Mouse (Mus musculus) hindbrain, embryonic 15.5 days (tissue): ENCODE data around the gene Gm20388. TPM values are rescaled to one million over a fixed set of nuclear protein-coding genes. Genes with fewer than 3 reads are reported as not detected.

Experiments
- ATAC-seq: fragments of 200-750 bp; cut with Nextera tagmentation; 2 replicates; pipeline ENCODE4 v1.8.0; 2017; ENCODE audit warnings: low read depth, moderate number of reproducible peaks, moderate TSS enrichment; ENCODE audit not compliant: low FRiP score
- H3K27ac ChIP-seq: fragments of 300-500 bp; sonication (generic); replicated peaks from 2 replicates; pipeline ENCODE4 v1.5.1; 2015; ENCODE audit warnings: mild to moderate bottlenecking, inconsistent platforms
- H3K27me3 ChIP-seq: fragments of 300-500 bp; sonication (generic); 2 replicates; pipeline ENCODE4 v1.6.1; 2015; ENCODE audit warnings: control low read depth, inconsistent platforms
- H3K36me3 ChIP-seq: fragments of 300-500 bp; sonication (generic); 2 replicates; pipeline ENCODE4 v1.6.1; 2015; ENCODE audit warnings: control low read depth, inconsistent platforms
- H3K4me1 ChIP-seq: fragments of 300-500 bp; sonication (generic); replicated peaks from 2 replicates; pipeline ENCODE4 v1.6.1; 2015; ENCODE audit warnings: control low read depth, inconsistent platforms
- H3K4me2 ChIP-seq: fragments of 300-500 bp; sonication (generic); 2 replicates; pipeline ENCODE4 v1.6.1; 2015; ENCODE audit warnings: moderate library complexity, mild to moderate bottlenecking, inconsistent platforms
- H3K4me3 ChIP-seq: fragments of 300-500 bp; sonication (generic); 2 replicates; pipeline ENCODE4 v1.5.1; 2015; ENCODE audit warnings: mild to moderate bottlenecking, inconsistent platforms
- H3K9ac ChIP-seq: fragments of 300-500 bp; sonication (generic); 2 replicates; pipeline ENCODE4 v1.6.1; 2015; ENCODE audit warnings: inconsistent platforms
- H3K9me3 ChIP-seq: fragments of 300-500 bp; sonication (generic); 2 replicates; pipeline ENCODE4 v1.6.1; 2016; ENCODE audit warnings: control low read depth, inconsistent platforms
- WGBS: fragments of 180-500 bp; shearing (Covaris S2); methylation state at CpG from one replicate; pipeline ENCODE4 v1.1.7; 2015; 5-methylcytosine and 5-hydroxymethylcytosine counted together
- polyA plus RNA-seq: library from polyadenylated mRNA; unstranded; fragments of >200 nt; fragmentation: Nextera tagmentation; extraction: Ambion mirVana; gene quantifications from 2 replicates; pipeline ENCODE4 v1.2.1, GENCODE M21; 2015

Gm20388 gene
- polyA plus RNA-seq, 1 experiment from 2014 or later, result 5.4 TPM

DNA sequence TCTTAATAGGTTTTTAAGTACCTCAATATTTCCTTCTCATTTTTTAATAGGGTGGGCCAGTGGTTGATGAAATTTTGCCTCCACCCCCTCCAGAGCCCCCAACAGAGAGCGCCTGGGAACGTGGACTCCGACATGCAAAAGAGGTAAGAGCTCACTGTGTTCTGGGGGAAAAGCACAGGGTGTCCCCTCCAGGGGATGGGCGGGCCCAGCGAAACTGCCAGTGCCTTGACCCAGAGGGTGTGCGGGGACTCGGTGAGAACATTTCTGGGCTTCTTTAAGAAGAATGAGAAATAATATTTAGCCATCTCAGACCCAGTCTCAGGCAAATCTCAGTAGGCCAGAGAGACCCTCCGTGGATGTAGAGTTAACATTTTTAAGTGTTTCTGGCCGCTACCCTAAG lies 2487.5 kb downstream of the Gm20388 start:
- Histone ChIP-seq H3K4me2 (no peak overlapping the region), H3K9ac (no peak overlapping the region), H3K9me3 (no peaks in the 10 kb centered on the region), H3K36me3 (peaks cover 64% of the 10 kb centered on the region), H3K4me3 (no peak overlapping the region), H3K4me1 (no peaks in the 10 kb centered on the region), H3K27ac (no peak overlapping the region), H3K27me3 (no peaks in the 10 kb centered on the region)
- ATAC-seq, result no peak
- WGBS, result 90% methylated on average over 9 of the region's 9 CpGs

DNA sequence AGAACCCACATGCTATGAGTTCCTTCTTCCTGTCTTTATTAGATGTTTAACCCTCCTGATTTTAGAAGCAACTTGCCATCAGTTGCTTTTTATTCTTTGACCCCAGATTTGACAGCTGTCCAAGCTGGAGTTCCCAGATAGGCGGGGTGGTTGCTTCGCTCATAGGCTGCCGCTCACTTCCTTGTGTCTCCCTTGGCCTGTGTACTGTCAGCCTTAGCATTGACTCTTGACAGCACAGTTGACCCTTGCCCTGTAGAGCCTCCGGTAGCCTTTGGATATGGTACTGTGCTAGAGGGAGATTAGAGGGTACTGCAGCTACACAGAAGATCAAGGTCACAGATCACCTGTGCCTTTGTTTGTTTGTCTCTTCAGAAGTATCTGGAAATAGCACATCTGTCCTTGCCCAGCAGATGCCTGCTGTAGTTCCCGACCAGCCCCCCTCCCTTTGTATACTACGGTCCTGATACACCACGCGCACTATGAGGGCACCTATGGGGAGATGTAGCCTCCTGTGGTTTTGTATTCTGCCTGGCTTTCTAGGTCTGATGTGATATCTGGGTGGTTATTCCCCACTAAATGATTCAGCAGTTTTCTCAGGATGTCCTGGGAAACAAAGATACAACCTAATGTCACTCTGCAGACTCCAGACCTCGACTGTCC lies 2494.6 kb downstream of the Gm20388 start:
- ATAC-seq, result no peak
- H3K36me3 ChIP-seq, result peaks cover 93% of the 10 kb centered on the region
- H3K4me2 ChIP-seq, result no peak overlapping the region
- H3K27ac ChIP-seq, result no peak overlapping the region
- no peaks in the 10 kb centered on the region for H3K27me3 ChIP-seq
- 92% methylated on average over 9 of the region's 9 CpGs for WGBS
- H3K9ac ChIP-seq, result no peak overlapping the region
- H3K4me1 ChIP-seq, result no peaks in the 10 kb centered on the region
- no peaks in the 10 kb centered on the region for H3K9me3 ChIP-seq
- no peak overlapping the region for H3K4me3 ChIP-seq

DNA sequence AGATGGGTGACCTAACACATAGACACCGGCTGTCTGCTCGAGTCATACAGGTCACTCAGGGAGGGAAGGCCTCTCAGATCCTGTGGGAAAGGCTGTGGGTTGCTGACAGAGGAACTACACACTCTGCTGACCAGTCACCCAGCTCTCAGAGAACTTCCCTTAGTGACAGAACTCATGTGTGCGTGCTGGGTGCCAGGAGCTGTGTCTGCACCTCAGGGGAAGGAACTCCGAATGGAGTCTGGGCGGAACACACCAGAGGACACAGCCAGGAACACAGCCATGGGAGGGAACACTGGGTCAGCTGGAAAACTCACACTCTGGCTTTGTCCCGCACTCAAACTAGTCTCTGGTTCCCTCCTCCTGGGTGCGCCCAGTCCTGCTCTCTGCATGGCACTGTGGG lies 2497.0 kb downstream of the Gm20388 start:
- Histone ChIP-seq H3K4me3 (no peak overlapping the region), H3K36me3 (peaks cover 93% of the 10 kb centered on the region), H3K4me2 (no peak overlapping the region), H3K27me3 (no peaks in the 10 kb centered on the region), H3K27ac (no peak overlapping the region), H3K9me3 (no peaks in the 10 kb centered on the region), H3K4me1 (no peaks in the 10 kb centered on the region), H3K9ac (no peak overlapping the region)
- no peak for ATAC-seq
- WGBS, result 94% methylated on average over 7 of the region's 7 CpGs

DNA sequence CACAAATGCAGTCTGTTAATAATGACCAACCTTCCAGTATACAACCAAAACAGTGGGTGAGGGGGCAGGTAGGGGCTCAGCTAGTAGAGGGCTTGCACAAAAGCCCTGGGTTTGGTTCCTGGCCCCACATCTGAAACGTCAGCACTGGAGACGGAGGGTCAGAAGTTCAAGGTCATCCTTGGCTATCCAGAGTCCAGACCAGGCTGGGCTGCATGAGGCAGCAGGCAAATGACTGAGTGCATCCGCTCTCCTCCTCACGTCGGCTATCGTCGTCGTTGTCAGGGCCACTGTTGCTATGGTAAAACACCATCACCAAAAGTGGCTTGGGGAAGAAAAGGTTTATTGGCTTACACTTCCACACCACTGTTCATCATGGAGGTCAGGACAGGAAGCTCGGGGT lies 2503.7 kb downstream of the Gm20388 start:
- Histone ChIP-seq H3K9me3 (no peaks in the 10 kb centered on the region), H3K9ac (no peak overlapping the region), H3K4me1 (no peaks in the 10 kb centered on the region), H3K27me3 (no peaks in the 10 kb centered on the region), H3K4me3 (no peak overlapping the region), H3K36me3 (peaks cover 86% of the 10 kb centered on the region), H3K27ac (no peak overlapping the region), H3K4me2 (no peak overlapping the region)
- ATAC-seq, result no peak
- WGBS, result 84% methylated on average over 9 of the region's 9 CpGs

DNA sequence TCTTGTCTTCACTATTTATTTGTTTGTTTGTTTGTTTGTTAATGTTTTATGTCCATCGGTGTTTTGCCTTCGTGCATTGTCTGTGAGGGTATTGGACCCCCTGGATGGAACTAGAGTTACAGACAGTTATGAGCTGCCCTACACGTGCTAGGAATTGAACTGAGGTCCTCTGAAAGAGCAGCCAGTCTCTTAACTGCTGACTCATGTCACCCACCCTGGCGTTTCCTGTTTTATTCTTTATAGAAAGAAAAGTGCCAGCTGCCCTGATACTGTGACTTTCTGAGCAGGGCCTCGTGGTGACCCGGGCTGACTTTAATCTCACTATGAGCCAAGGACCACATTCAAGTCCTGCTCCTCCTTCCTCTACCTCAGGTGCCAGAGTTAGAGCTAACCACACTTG lies 2504.9 kb downstream of the Gm20388 start:
- Histone ChIP-seq H3K4me1 (no peaks in the 10 kb centered on the region), H3K36me3 (peaks cover 74% of the 10 kb centered on the region), H3K9ac (no peak overlapping the region), H3K4me3 (no peak overlapping the region), H3K27ac (no peak overlapping the region), H3K9me3 (no peaks in the 10 kb centered on the region), H3K27me3 (no peaks in the 10 kb centered on the region), H3K4me2 (no peak overlapping the region)
- 93% methylated on average over 6 of the region's 6 CpGs for WGBS
- no peak for ATAC-seq

- H3K4me2 ChIP-seq, result no peak overlapping the region
- no peak for ATAC-seq
- H3K9ac ChIP-seq, result no peak overlapping the region
- no peaks in the 10 kb centered on the region for H3K4me1 ChIP-seq
- H3K27me3 ChIP-seq, result no peaks in the 10 kb centered on the region
- H3K27ac ChIP-seq, result no peak overlapping the region
- no peaks in the 10 kb centered on the region for H3K9me3 ChIP-seq
- 64% methylated on average over 9 of the region's 9 CpGs for WGBS
- peaks cover 30% of the 10 kb centered on the region for H3K36me3 ChIP-seq
- H3K4me3 ChIP-seq, result no peak overlapping the region
These were observed 2509.4 kb downstream of the Gm20388 start for GRCm38 (mm10) chr8:122419881-122420555.

DNA sequence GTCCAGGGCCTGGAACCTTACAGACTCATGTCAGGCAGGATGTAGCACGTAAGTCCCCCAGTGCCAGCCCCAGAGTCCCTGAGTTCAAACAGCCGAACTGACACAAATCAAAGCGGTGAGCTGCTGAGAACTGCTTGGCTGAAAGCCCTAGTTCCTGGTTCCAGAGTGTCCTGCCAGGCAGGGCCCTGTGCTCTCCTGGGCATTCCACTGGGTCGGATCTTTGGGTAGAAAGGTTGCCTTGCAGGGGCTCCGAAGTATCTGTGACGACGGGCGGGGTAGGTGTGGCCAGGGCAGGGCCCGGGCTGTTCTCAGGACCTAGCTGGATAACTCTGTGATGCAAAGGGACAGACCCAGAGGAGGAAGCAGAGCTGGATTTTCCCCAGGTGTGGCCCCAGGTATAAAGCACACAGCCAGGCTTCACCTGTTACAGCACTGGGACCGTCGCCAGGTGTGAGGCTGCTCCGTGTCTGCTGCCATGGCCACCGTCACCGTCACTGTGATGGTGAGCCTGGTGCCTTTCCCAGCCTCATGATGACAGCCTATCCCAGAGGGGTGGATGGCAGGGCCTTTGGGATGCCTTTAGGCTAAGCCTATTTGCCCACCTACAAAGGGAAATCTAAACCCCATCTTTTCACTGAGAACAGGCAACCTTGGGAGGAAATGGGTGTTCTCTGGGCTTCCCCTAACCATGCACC lies 2510.9 kb downstream of the Gm20388 start, which contains the start of gene Il17c:
Il17c (plus strand) TSS at position 645 of the 695 bp plus-strand sequence.
- Histone ChIP-seq H3K36me3 (peaks cover 19% of the 10 kb centered on the region), H3K4me1 (no peaks in the 10 kb centered on the region), H3K9ac (no peak within 1 kb of the TSS), H3K27ac (no peak within 1 kb of the TSS), H3K27me3 (no peaks in the 10 kb centered on the region), H3K4me3 (no peak within 1 kb of the TSS), H3K9me3 (no peaks in the 10 kb centered on the region), H3K4me2 (no peak within 1 kb of the TSS)
- ATAC-seq, result no peak
- WGBS, result 83% methylated on average over 14 of the region's 14 CpGs

DNA sequence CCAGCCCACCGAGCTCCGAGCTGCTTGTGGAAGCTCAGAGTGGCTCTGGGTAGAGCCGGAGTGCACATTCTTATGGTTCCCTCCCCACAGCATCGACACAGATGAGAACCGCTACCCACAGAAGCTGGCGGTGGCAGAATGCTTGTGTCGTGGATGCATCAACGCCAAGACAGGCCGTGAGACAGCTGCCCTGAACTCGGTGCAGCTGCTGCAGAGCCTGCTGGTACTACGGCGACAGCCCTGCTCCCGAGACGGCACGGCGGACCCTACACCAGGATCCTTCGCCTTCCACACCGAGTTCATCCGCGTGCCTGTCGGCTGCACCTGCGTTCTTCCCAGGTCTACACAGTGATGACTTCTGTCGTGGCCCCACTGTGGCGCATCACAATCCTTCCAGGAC lies 2512.6 kb downstream of the Gm20388 start:
- no peaks in the 10 kb centered on the region for H3K9me3 ChIP-seq
- H3K27ac ChIP-seq, result no peak overlapping the region
- peaks cover 9% of the 10 kb centered on the region; the same call in 1 of the 2 replicates for H3K36me3 ChIP-seq
- ATAC-seq, result no peak
- no peak overlapping the region for H3K4me3 ChIP-seq
- H3K4me1 ChIP-seq, result no peaks in the 10 kb centered on the region
- 85% methylated on average over 24 of the region's 24 CpGs for WGBS
- no peak overlapping the region for H3K9ac ChIP-seq
- H3K4me2 ChIP-seq, result no peak overlapping the region
- H3K27me3 ChIP-seq, result no peaks in the 10 kb centered on the region

- 60% methylated on average over 5 of the region's 5 CpGs for WGBS
- Histone ChIP-seq H3K9ac (no peak overlapping the region), H3K36me3 (peaks cover 4% of the 10 kb centered on the region; the same call in 1 of the 2 replicates), H3K4me2 (no peak overlapping the region), H3K9me3 (no peaks in the 10 kb centered on the region), H3K27me3 (no peaks in the 10 kb centered on the region), H3K27ac (no peak overlapping the region), H3K4me1 (no peaks in the 10 kb centered on the region), H3K4me3 (no peak overlapping the region)
- no peak for ATAC-seq
These were observed 2513.0 kb downstream of the Gm20388 start for GRCm38 (mm10) chr8:122423659-122424058.

DNA sequence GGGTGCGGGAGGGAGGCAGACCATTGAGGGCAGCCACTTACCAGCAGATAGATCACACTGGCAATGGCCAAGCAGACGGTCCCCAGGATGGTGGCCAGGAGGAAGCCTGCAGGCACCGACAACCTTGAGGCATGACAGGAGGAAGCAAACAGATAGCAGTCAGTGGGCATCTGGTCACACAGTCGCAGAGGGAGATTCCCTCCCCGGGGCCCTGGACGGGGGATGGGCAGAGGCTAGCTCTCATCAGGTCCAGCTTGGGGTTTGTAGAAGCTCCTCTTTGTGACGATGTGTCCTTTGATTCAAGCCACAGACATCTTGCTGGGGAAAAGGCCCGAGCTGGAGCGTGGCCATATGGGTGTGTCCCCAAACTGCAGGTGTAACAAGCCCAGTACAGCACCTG lies 2515.5 kb downstream of the Gm20388 start:
- Histone ChIP-seq H3K4me3 (no peak overlapping the region), H3K36me3 (no peaks in the 10 kb centered on the region), H3K9ac (no peak overlapping the region), H3K27me3 (no peaks in the 10 kb centered on the region), H3K4me1 (no peaks in the 10 kb centered on the region), H3K9me3 (no peaks in the 10 kb centered on the region), H3K27ac (no peak overlapping the region), H3K4me2 (no peak overlapping the region)
- WGBS, result 85% methylated on average over 9 of the region's 9 CpGs
- ATAC-seq, result no peak

GRCm38 (mm10) chr8:122427607-122428006 lies 2517.0 kb downstream of the Gm20388 start:
- ATAC-seq, result no peak
- WGBS, result 82% methylated on average over 7 of the region's 7 CpGs
- H3K4me3 ChIP-seq, result no peak overlapping the region
- H3K4me2 ChIP-seq, result no peak overlapping the region
- H3K27me3 ChIP-seq, result no peaks in the 10 kb centered on the region
- H3K4me1 ChIP-seq, result peaks cover 8% of the 10 kb centered on the region
- no peaks in the 10 kb centered on the region for H3K9me3 ChIP-seq
- H3K9ac ChIP-seq, result no peak overlapping the region
- no peaks in the 10 kb centered on the region for H3K36me3 ChIP-seq
- H3K27ac ChIP-seq, result no peak overlapping the region

GRCm38 (mm10) chr8:122428163-122428562 lies 2517.5 kb downstream of the Gm20388 start:
- Histone ChIP-seq H3K4me3 (no peak overlapping the region), H3K27ac (no peak overlapping the region), H3K9ac (no peak overlapping the region), H3K4me2 (no peak overlapping the region), H3K9me3 (no peaks in the 10 kb centered on the region), H3K27me3 (0 out of 2 replicates have a peak, but pooled peaks cover 2% of the 10 kb centered on the region), H3K36me3 (0 out of 2 replicates have a peak, but pooled peaks cover under 1% of the 10 kb centered on the region), H3K4me1 (peaks cover 13% of the 10 kb centered on the region)
- ATAC-seq, result no peak
- WGBS, result 92% methylated on average over 9 of the region's 9 CpGs
